Mouse (Mus musculus): ENCODE data around the gene 2310033P09Rik.

The 2310033P09Rik gene

DNA sequence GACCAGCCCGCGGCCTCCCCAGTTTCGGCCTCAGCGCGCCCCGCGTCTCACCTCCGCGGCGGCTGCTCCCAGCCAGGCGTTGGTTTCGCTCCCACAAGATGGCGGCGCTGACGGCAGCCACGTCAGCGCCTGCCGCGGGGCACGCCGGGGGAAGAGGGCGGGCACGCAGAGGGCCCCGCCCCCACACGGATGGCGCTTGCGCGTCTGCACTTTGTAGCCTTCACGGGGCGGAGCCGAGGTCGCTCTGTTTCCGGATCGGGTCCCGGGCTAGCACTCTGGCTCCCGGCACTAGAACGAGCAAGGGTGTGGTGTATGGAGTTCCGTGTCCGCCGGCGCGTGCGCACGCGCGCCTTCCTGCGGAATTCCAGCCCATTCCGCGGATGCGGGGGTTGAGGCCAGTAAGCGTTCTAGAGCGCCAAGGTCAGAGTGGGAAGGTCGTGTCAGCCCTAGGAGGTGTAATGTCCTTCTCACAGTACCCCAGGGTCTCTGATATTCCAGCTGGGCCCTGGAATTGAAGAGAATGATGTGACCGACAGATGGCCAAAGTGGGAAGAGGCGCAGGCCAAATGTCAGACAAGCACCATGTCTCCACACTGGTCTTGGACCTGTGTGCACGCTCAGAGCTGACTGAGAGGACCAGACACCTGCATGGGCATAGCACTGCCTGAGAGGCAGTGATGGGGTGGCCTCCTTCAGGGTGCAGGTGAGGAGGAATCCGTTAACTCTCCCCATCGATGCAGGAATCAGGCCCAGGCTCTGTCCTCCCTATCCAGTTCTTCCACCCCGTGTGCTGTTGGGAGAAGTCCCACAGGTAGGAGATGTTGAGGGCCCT, 20.2 kb downstream of the 2310033P09Rik start, which contains the start of gene Arf1:
TSS of gene Arf1 (minus strand) at position 149 of the 832 bp plus-strand sequence.
- intact Hi-C loops (cut with DNase I) = no loop called here

DNA sequence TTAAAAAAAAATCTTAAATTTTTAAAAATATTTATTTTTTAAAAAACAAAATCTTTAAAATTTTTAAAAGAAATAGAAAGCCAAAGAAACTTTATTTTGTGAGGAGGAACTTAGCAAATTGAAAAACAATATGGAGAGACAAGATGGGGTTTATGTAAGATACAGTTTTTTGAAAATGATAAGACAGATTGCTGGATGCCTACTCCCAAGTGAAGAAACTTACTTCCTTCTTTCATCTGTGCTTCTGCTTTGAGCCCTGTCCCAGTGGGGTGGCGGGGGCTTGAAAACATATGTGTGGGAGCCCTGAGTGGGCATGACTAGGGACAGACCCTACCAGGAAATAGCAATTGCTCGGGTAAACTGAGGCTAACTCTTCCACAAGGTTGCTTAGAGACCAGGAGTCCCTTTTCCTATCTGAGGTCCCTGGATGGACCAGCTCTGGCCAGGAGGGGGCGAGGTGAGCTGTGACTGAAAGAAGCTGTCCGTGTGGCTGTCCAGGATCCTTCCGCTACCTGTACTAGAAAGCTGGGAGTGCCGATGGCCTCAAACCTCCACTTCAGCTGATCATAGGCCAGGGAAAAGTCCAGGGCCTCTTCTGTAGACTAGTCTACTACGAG, 22.1 kb downstream of the 2310033P09Rik start:
- intact Hi-C loops (cut with DNase I) = no loop called here

DNA sequence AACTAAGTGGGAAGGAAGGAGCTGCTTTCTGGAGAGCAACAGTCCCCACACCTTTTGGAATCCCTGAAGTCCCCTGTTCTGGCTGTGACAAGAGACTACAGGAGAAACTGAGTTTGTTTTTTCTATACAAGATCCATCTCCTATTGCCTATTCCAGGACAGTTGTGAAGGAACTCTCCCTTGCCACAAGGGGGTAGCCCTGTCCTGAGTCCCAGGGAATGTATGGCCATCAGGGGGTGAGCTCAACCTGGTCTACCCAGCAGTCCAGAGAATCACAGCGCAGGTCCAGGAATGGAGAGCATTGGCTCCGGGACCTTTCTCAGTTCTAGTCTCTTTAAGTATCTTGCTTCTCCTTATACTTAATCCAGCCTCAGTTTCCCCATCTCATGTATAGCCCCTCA, 24.7 kb downstream of the 2310033P09Rik start:
- intact Hi-C loops (cut with DNase I) = no loop called here

DNA sequence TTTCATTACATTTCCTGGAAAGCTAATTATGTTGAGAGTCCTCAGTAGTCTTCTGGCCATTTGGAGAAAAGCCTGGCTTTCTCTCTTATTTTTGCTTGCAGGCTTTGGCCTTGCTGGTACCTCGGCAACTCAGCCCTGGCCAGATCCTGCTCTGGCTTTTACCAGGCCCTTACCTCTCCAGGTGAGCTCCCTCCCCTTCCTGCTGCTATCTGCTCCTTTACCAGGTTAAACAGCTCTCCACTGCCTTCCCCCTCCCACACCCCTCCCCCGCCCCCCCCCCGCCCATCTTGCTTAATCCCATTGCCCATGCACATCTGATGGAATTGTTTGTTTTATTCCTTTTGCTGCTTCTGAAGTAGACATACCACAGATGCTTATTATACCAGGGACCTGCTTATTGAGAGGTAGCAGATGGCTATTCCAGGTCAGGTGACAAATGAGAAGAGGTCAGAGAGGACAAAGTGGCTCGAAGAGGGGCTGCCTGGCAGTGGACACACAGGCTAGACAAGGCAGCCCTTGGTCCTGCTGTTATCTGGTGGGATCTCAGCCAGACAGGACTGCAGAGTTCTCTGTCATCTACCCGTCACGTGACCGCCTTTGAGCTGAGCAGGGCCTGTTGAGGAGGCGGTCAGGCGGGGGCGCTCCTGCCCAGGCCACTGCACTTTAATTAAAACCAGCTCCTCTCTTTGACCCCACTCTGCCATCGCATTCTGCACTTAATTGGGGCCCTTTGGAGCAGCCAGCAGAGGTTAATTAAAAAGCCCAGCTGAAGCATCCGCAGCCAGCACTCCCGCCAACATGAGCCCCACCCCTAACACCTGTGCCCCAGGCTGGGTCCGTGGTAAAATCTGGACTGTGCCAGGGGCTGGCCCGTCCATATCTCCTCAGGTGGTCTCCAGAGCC, 30.7 kb downstream of the 2310033P09Rik start:
- intact Hi-C loops (cut with DNase I) = loop anchor here (2.0 to 5.0 kb wide), 2 partner anchors 54 to 249 kb away; no protein-coding TSS in a partner anchor

DNA sequence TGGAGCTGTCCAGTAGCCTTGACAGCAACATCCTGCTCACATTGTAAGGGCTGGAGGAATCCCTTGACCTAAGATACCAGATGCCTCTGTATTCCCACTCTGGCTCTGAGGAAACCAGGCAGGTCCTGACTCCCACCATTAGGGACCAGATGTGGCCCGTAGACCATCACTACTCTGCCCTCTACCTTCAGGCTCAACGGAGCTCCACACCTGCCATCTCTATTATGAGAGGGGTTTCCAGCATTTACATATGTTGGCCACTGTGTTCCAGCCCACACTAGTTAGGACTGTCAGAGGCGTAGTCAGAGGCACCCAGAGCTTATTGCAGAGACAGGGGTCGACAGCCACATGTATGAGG, 31.3 kb downstream of the 2310033P09Rik start:
- intact Hi-C loops (cut with DNase I) = loop anchor here (2.0 to 5.0 kb wide), 2 partner anchors 53 to 248 kb away; no protein-coding TSS in a partner anchor

DNA sequence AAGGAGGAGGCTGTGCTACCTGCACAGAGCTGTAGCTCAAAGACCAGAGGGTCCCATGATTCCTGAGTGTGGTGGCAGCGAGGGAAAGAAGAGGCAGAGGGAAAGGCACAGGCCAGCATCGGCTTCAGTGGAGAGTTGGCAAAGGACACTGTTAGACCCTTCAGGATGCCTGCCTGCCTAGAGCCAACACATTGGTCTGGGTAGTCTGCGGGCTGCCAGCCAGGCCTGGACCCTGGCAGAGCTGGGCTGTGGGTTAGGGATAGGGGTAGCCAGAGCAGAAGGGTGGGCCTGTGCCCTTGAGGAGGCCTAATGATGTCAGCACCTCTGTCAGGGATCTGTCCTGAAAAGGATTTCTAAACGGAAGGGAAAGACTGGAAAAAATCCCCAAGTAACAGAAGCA, 31.7 kb downstream of the 2310033P09Rik start:
- intact Hi-C loops (cut with DNase I) = loop anchor here (2.0 to 5.0 kb wide), 2 partner anchors 53 to 248 kb away; no protein-coding TSS in a partner anchor

DNA sequence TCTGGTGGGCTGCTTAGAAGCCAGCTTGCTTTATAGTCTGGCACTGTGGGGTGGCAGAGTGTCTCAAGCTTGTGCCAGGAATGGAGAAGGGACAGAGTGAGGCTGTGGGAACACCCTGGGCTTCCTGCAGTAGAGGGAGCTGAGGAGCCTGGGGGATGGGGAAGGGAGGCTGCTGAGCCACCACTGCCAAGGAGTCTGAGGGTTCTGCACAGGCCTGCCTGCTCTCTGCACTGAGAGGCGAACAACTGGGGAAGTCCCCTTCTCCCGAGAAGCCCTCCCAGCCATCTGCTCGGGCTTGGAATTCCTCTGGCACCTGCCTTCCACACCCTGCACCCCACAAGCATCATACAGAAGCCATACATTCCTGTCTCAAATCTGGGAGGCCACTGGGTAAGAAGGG, 33.7 kb downstream of the 2310033P09Rik start:
- intact Hi-C loops (cut with DNase I) = no loop called here

DNA sequence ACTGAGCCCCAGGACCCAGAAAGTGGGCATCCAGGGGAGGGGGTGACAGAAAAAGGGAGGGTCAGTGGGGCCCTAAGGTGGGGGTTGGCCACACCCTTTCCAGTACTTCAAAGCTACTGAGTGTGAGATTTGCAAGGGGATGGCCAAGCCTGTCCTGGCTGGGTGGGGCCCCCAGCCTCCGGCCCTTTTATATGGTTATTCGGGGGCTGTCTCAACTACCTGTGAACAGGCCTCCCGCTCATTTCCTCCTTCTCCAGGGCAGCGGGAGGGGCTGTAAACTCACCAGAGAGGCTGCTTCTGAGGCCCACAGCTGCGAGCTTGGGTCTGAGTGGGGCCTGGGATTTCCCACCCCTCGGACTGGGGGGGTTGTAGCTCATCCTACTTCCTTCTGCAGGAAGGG, 35.7 kb downstream of the 2310033P09Rik start:
- intact Hi-C loops (cut with DNase I) = no loop called here

DNA sequence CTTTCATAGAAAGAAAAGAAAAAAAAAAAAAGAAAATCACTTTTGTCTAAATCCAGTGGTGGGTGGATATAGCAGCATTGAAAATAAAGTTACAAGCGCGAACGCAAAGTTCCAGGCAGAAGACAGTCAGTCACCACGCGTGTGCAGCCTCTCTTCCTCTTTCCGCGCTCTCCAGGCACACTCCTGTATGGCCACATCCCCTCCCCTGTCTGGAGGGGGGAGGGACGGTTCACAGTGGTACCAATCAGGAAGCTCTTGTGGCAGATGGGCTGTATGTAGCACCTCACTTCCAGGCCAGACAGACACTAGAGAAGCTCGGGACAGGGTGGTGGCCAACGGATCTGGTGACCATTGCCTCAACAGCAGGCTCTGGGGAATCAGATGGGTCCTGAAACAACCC, 40.0 kb downstream of the 2310033P09Rik start:
- intact Hi-C loops (cut with DNase I) = no loop called here

DNA sequence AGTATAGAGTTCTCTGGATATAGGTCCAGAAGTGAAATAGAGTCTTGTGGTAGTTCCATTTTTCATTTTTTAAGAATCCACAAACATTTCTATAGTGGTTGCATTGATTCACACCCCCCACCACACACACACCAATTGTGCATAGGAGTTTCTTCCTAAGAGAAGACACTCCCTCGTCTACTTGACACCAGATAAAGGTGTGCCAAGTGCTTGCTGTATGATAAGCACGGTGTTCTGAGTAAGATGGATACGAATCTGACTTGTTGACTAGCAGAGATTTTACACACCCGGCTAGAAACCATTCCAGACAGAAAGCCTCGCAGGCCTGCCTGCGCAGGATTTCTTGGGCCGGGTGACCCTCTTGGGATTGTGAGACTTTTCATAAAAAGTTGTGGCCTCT, 51.5 kb downstream of the 2310033P09Rik start:
- intact Hi-C loops (cut with DNase I) = no loop called here

Data from adrenal gland (tissue).